In the genomic region with DNA sequence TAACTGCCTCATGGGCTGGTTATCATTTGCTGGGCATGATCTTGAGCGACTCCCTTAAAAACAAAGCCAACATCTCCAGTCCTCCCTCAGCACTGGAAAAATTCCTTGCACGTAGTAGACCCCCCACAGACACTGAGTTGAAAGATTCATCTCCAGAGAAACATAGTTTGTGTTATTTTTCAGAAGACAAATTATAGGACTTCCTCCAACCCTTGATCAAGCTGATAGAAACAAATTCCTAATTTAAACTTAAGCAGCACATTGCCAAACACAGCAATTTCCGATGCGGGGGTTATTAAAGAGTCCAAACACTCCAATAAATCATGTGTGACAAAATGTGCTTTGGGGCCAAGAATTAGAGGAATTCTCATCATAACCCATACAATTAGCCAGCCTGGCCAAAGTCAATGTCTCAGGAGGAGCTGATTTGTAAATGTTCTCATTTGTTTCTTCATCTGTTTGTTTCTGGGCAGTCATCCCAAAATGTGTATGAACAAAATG, we compare ENCODE assay signal across 14 mouse cellular contexts.
DNase-seq lines count a peak whose midpoint lies in the region; ATAC-seq and TF ChIP-seq lines count a peak whose summit lies in the region.
"Had no signal": no experiment of that assay in that cellular context is flagged by ENCODE, and none has a peak within 500 bp of the region (broad histone marks: within the 10 kb centered on the region; RNA-seq: fewer than 3 reads in every experiment).

No protein-coding gene starts in this region.

- H3K27me3 ChIP-seq in heart, postnatal 0 days (ENCODE audit: control insufficient read depth, insufficient read depth, low read length) = no peaks in the 10 kb centered on the region
- H3K27me3 ChIP-seq in heart, embryonic 11.5 days (ENCODE audit: control insufficient read depth, insufficient read depth, low read length) = no peaks in the 10 kb centered on the region
- H3K27me3 ChIP-seq in lung, embryonic 14.5 days (ENCODE audit: insufficient read depth, low read length) = no peaks in the 10 kb centered on the region
- H3K27me3 ChIP-seq: heart, embryonic 12.5 days; limb, embryonic 15.5 days had no signal

- no peak for TF ChIP-seq POLR2A in lung, adult 2 months (IDR thresholded peaks at IDR 0.05; ENCODE audit: borderline replicate concordance, extremely low read depth, low read depth, low read length)

- TF ChIP-seq EP300 in heart, postnatal 0 days (IDR thresholded peaks at IDR 0.05; ENCODE audit: low read depth) = no peak

- no peak overlapping the region for H3K4me2 ChIP-seq in heart, postnatal 0 days (ENCODE audit: low read depth, low read length)
- no peak overlapping the region for H3K4me2 ChIP-seq in heart, embryonic 11.5 days
- no peak overlapping the region for H3K4me2 ChIP-seq in lung, embryonic 14.5 days
- H3K4me2 ChIP-seq: heart, embryonic 12.5 days; limb, embryonic 15.5 days had no signal

- DNase-seq in heart, postnatal 0 days (ENCODE audit: low spot score) = peak; percentile 15
- DNase-seq in lung, embryonic 14.5 days = peak; percentile 97
- DNase-seq in lung, adult 2 months = no peak
- DNase-seq in kidney, postnatal 14 days = peak; percentile 74
- peak; percentile 13 for DNase-seq in telencephalon, adult 2 months (ENCODE audit: low read depth, low spot score)
- no peak for DNase-seq in cerebellum, postnatal 10 days
- no peak for DNase-seq in gastrocnemius, adult 18-20 months (ENCODE audit: low spot score)
- DNase-seq: adrenal gland, adult 8-10 months; retina, postnatal 1 day; thymus, postnatal 14 days had no signal

- H3K36me3 ChIP-seq in heart, postnatal 0 days (replicated peaks; ENCODE audit: control insufficient read depth, insufficient read depth, low read length) = no peaks in the 10 kb centered on the region
- H3K36me3 ChIP-seq in heart, embryonic 11.5 days (ENCODE audit: control insufficient read depth, insufficient read depth, low read length) = no peaks in the 10 kb centered on the region
- no peaks in the 10 kb centered on the region for H3K36me3 ChIP-seq in lung, embryonic 14.5 days (ENCODE audit: insufficient read depth)
- H3K36me3 ChIP-seq: heart, embryonic 12.5 days; limb, embryonic 15.5 days had no signal

- H3K9ac ChIP-seq in heart, postnatal 0 days (replicated peaks; ENCODE audit: low read depth, low read length) = no peak overlapping the region
- H3K9ac ChIP-seq in heart, embryonic 11.5 days (ENCODE audit: low read depth, low read length) = no peak overlapping the region
- no peak overlapping the region for H3K9ac ChIP-seq in lung, embryonic 14.5 days
- H3K9ac ChIP-seq: heart, embryonic 12.5 days; limb, embryonic 15.5 days had no signal

- H3K27ac ChIP-seq in heart, postnatal 0 days (ENCODE audit: low read depth) = no peak overlapping the region
- H3K27ac ChIP-seq in heart, embryonic 11.5 days (ENCODE audit: low read depth, low read length) = no peak overlapping the region
- H3K27ac ChIP-seq in lung, embryonic 14.5 days (ENCODE audit: low read depth) = peak overlapping the region; percentile 39

- no peak overlapping the region for H3K4me3 ChIP-seq in heart, postnatal 0 days (ENCODE audit: low read depth, low read length)
- no peak overlapping the region for H3K4me3 ChIP-seq in heart, embryonic 11.5 days (ENCODE audit: low read depth, low read length)
- H3K4me3 ChIP-seq in lung, embryonic 14.5 days (ENCODE audit: low read depth, low read length) = no peak overlapping the region
- H3K4me3 ChIP-seq in lung, adult 2 months (replicated peaks; ENCODE audit: extremely low read depth, low read depth, low read length) = no peak overlapping the region
- H3K4me3 ChIP-seq: heart, embryonic 12.5 days; limb, embryonic 15.5 days; megakaryocyte, embryonic 14.5 days had no signal

- H3K9me3 ChIP-seq in heart, postnatal 0 days (replicated peaks; ENCODE audit: control insufficient read depth, low read length) = no peaks in the 10 kb centered on the region
- no peaks in the 10 kb centered on the region for H3K9me3 ChIP-seq in heart, embryonic 11.5 days (replicated peaks; ENCODE audit: control insufficient read depth, low read length)
- H3K9me3 ChIP-seq in lung, embryonic 14.5 days (ENCODE audit: low read depth, low read length) = no peaks in the 10 kb centered on the region
- H3K9me3 ChIP-seq: heart, embryonic 12.5 days; limb, embryonic 15.5 days had no signal

- WGBS in heart, postnatal 0 days = 56% methylated on average over 4 of the region's 4 CpGs
- 68% methylated on average over 4 of the region's 4 CpGs for WGBS in heart, embryonic 11.5 days (ENCODE audit: insufficient replicate concordance)
- WGBS in lung, embryonic 14.5 days = 28% methylated on average over 4 of the region's 4 CpGs
- 35% methylated on average over 4 of the region's 4 CpGs for WGBS in lung, adult 2 months

- H3K4me1 ChIP-seq in heart, postnatal 0 days (ENCODE audit: control insufficient read depth, insufficient read depth) = no peaks in the 10 kb centered on the region
- H3K4me1 ChIP-seq in heart, embryonic 11.5 days (ENCODE audit: control insufficient read depth, insufficient read depth, low read length) = no peaks in the 10 kb centered on the region
- H3K4me1 ChIP-seq in lung, embryonic 14.5 days (ENCODE audit: insufficient read depth) = peaks cover 9% of the 10 kb centered on the region; the same call in 1 of the 2 replicates
- no peaks in the 10 kb centered on the region for H3K4me1 ChIP-seq in lung, adult 2 months (ENCODE audit: control insufficient read depth, insufficient read depth, low read length)
- H3K4me1 ChIP-seq: heart, embryonic 12.5 days; limb, embryonic 15.5 days; megakaryocyte, embryonic 14.5 days had no signal

- TF ChIP-seq CTCF in heart, postnatal 0 days (IDR thresholded peaks at IDR 0.05; ENCODE audit: low read depth) = no peak
- no peak for TF ChIP-seq CTCF in lung, embryonic 14.5 days (IDR thresholded peaks at IDR 0.05; ENCODE audit: low read depth)
- no peak for TF ChIP-seq CTCF in lung, adult 2 months (IDR thresholded peaks at IDR 0.05; ENCODE audit: insufficient read depth, low read length)

- no peak for ATAC-seq in heart, postnatal 0 days (ENCODE audit: insufficient read depth, low read depth)
- no peak for ATAC-seq in heart, embryonic 11.5 days (replicated peaks; ENCODE audit: insufficient number of reproducible peaks, low FRiP score, low TSS enrichment)
- ATAC-seq in lung, embryonic 14.5 days (ENCODE audit: insufficient read depth) = peak; percentile 90

Comparison
In these comparisons a context has a peak if more than half of its experiments do, and no peak if none do; other contexts are left out.
1. DNase-seq: peak in heart, postnatal 0 days (single experiment), lung, embryonic 14.5 days (single experiment), kidney, postnatal 14 days (single experiment) and telencephalon, adult 2 months (single experiment); none in lung, adult 2 months (single experiment), cerebellum, postnatal 10 days (0 of 2) and gastrocnemius, adult 18-20 months (single experiment).